Mouse (Mus musculus): ENCODE measurements at regions not wholly inside any gene's neighbourhood (a gene's known extent, or its start where the extent isn't known, plus 50 kb on each side); places are given as distances from the start of the nearest gene placed in this dataset.

DNA sequence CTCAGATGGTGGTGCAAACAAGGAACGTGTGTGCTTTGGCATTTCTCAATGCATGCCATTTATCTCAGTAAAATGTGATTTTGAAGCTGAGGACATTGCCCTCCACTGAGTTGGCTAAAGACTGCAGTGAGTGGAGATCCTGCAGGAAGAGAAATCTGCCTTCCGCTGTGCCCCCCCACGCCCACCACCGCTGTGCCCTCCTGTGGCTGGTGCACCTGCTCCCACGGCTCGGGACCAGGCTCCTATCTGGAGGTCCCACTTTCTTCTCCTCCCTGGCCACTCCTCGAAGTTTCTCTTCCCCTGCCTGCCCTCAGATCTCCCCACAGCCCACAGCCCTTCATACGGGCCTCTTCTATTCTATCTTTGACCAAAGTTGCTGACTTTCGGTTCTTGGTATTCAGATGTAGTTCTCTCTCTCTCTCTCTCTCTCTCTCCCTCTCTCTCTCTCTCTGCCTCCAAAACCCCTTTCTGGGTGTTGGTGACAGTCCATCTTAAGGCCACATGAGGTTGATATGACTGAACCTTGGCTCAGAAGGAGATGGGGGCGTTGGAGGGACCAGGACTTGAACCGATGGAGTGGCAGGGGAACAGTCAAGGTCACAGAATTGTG, 139.2 kb downstream of the Cdc5l start:
- in situ Hi-C loops (cut with MboI; ENCODE audit: low pct_ligation_motif_present, low pct_unique_long_range_greater_than_20kb, low sequenced_read_pairs) = no loop called here
- H3K4me3 ChIP-seq (replicated peaks in 1 of 3; ENCODE audit: low read depth in 2 of 3, low read length in 2 of 3, poor library complexity in 1 of 3) = no peak overlapping the region
- DNase-seq (ENCODE audit: extremely low read depth) = peak; percentile 44
- no peaks in the 10 kb centered on the region for H3K79me2 ChIP-seq (replicated peaks; ENCODE audit: control insufficient read depth, extremely low read depth, insufficient read depth, poor library complexity, severe bottlenecking)
- H3K9me3 ChIP-seq (replicated peaks; ENCODE audit: low read length) = peaks cover 8% of the 10 kb centered on the region
- H3K27me3 ChIP-seq (replicated peaks) = no peaks in the 10 kb centered on the region
- dilution Hi-C loops (cut with MboI; ENCODE audit: extremely low pct_ligation_motif_present, extremely low pct_unique_long_range_greater_than_20kb, low sequenced_read_pairs) = no loop called here
- H3K27ac ChIP-seq (ENCODE audit: insufficient read depth, low read depth) = no peak overlapping the region
- TF ChIP-seq CHD1 (IDR thresholded peaks at IDR 0.05; ENCODE audit: low read depth, low read length) = no peak
- no peak for TF ChIP-seq E2F4 (IDR thresholded peaks at IDR 0.05; ENCODE audit: insufficient replicate concordance, low read depth, low read length)
- peak; percentile 43; the same call in 1 of the 2 replicates for TF ChIP-seq MAFK (IDR thresholded peaks at IDR 0.05; ENCODE audit: insufficient replicate concordance, low read length)
- no peak for TF ChIP-seq MXI1 (IDR thresholded peaks at IDR 0.05; ENCODE audit: low read depth, low read length)
- no peak for TF ChIP-seq SIN3A (IDR thresholded peaks at IDR 0.05; ENCODE audit: low read length)
- TF ChIP-seq TCF12 (IDR thresholded peaks at IDR 0.05; ENCODE audit: low read depth, low read length) = 0 out of 2 replicates have a peak, but pooled peaks have one; percentile 15
- no peak for TF ChIP-seq RCOR1 (conservative IDR thresholded peaks at IDR 0.05; ENCODE audit: low read depth, low read length)
- no peak for TF ChIP-seq NRF1 (IDR thresholded peaks at IDR 0.05; ENCODE audit: low read depth, low read length)
- TF ChIP-seq NELFE (IDR thresholded peaks at IDR 0.05; ENCODE audit: low read depth, low read length) = no peak
- peak; percentile 21; the same call in 1 of the 2 replicates for TF ChIP-seq JUND (conservative IDR thresholded peaks at IDR 0.05; ENCODE audit: low read depth, low read length)
- TF ChIP-seq MAZ (IDR thresholded peaks at IDR 0.05; ENCODE audit: low read depth, low read length) = no peak
- TF ChIP-seq MEF2A (IDR thresholded peaks at IDR 0.05; ENCODE audit: borderline replicate concordance, low read depth, low read length) = no peak; the same call in 1 of the 2 replicates
- no peak for TF ChIP-seq CTCF (conservative IDR thresholded peaks at IDR 0.05 in 1 of 2, IDR thresholded peaks at IDR 0.05 in 1 of 2; ENCODE audit: low read depth in 2 of 2, low read length in 2 of 2)
- no peak for TF ChIP-seq HCFC1 (IDR thresholded peaks at IDR 0.05; ENCODE audit: low read depth, low read length)
- TF ChIP-seq EP300 (IDR thresholded peaks at IDR 0.05; ENCODE audit: low read length) = peak; percentile 45; the same call in 1 of the 2 replicates
- 0 out of 2 replicates have a peak, but pooled peaks have one; percentile 55 for TF ChIP-seq IRF4 (IDR thresholded peaks at IDR 0.05; ENCODE audit: low read depth, low read length)
- H3K4me1 ChIP-seq (ENCODE audit: control insufficient read depth in 1 of 2, insufficient read depth in 2 of 2) = peaks cover 23 to 76% of the 10 kb centered on the region in 2 experiments
- H3K9ac ChIP-seq (ENCODE audit: insufficient read depth, low read depth) = no peak overlapping the region
- peak overlapping the region; percentile 8; the same call in 1 of the 2 replicates for H3K4me2 ChIP-seq (ENCODE audit: insufficient read depth, low read depth, poor library complexity, severe bottlenecking)
- H3K36me3 ChIP-seq (replicated peaks in 1 of 2; ENCODE audit: control insufficient read depth in 1 of 2, insufficient read depth in 1 of 2, low read length in 1 of 2) = no peaks in the 10 kb centered on the region

GRCm38 (mm10) chr17:45292883-45293282, 140.7 kb downstream of the Cdc5l start:
- Histone ChIP-seq H3K27ac (ENCODE audit: insufficient read depth, low read depth) (no peak overlapping the region), H3K4me2 (ENCODE audit: insufficient read depth, low read depth, poor library complexity, severe bottlenecking) (no peak overlapping the region), H3K9me3 (replicated peaks; ENCODE audit: low read length) (peaks cover 8% of the 10 kb centered on the region), H3K36me3 (replicated peaks in 1 of 2; ENCODE audit: control insufficient read depth in 1 of 2, insufficient read depth in 1 of 2, low read length in 1 of 2) (no peaks in the 10 kb centered on the region), H3K4me1 (ENCODE audit: control insufficient read depth in 1 of 2, insufficient read depth in 2 of 2) (peaks cover 18 to 62% of the 10 kb centered on the region in 2 experiments), H3K27me3 (replicated peaks) (no peaks in the 10 kb centered on the region), H3K4me3 (replicated peaks in 1 of 3; ENCODE audit: low read depth in 2 of 3, low read length in 2 of 3, poor library complexity in 1 of 3) (no peak overlapping the region), H3K9ac (ENCODE audit: insufficient read depth, low read depth) (no peak overlapping the region), H3K79me2 (replicated peaks; ENCODE audit: control insufficient read depth, extremely low read depth, insufficient read depth, poor library complexity, severe bottlenecking) (no peaks in the 10 kb centered on the region)
- DNase-seq (ENCODE audit: extremely low read depth) = no peak
- in situ Hi-C loops (cut with MboI; ENCODE audit: low pct_ligation_motif_present, low pct_unique_long_range_greater_than_20kb, low sequenced_read_pairs) (no loop called here), dilution Hi-C loops (cut with MboI; ENCODE audit: extremely low pct_ligation_motif_present, extremely low pct_unique_long_range_greater_than_20kb, low sequenced_read_pairs) (no loop called here)
- TF ChIP-seq USF1 (IDR thresholded peaks at IDR 0.05; ENCODE audit: low read depth, low read length) (no peak), KAT2A (IDR thresholded peaks at IDR 0.05; ENCODE audit: insufficient replicate concordance, low read length) (no peak), TBP (conservative IDR thresholded peaks at IDR 0.05; ENCODE audit: low read depth, low read length) (no peak), GABPA (IDR thresholded peaks at IDR 0.05; ENCODE audit: insufficient replicate concordance, low read depth, low read length) (no peak), ELF1 (IDR thresholded peaks at IDR 0.05; ENCODE audit: low read depth, low read length) (no peak), CHD1 (IDR thresholded peaks at IDR 0.05; ENCODE audit: low read depth, low read length) (no peak), ZC3H11A (IDR thresholded peaks at IDR 0.05; ENCODE audit: low read depth, low read length) (no peak), MXI1 (IDR thresholded peaks at IDR 0.05; ENCODE audit: low read depth, low read length) (no peak), RAD21 (IDR thresholded peaks at IDR 0.05; ENCODE audit: low read depth, low read length) (no peak), MAFK (IDR thresholded peaks at IDR 0.05; ENCODE audit: insufficient replicate concordance, low read length) (no peak), TCF12 (IDR thresholded peaks at IDR 0.05; ENCODE audit: low read depth, low read length) (no peak), ZKSCAN1 (IDR thresholded peaks at IDR 0.05; ENCODE audit: borderline replicate concordance, low read depth, low read length) (no peak), ZMIZ1 (IDR thresholded peaks at IDR 0.05; ENCODE audit: low read depth, low read length) (no peak), MAX (IDR thresholded peaks at IDR 0.05; ENCODE audit: low read length) (no peak), BHLHE40 (IDR thresholded peaks at IDR 0.05; ENCODE audit: low read depth, low read length) (no peak), JUN (IDR thresholded peaks at IDR 0.05; ENCODE audit: insufficient read depth, low read depth, low read length) (no peak)
